Mouse (Mus musculus) gonadal fat pad, adult 2 months (tissue): ENCODE data around the gene 1700018F24Rik. TPM values are rescaled to one million over a fixed set of nuclear protein-coding genes. Genes with fewer than 3 reads are reported as not detected.
"Not testable (repeated sequence)": the region's sequence is repeated elsewhere in the genome, so short reads cannot be mapped to it uniquely, and the experiment has no call there.

ENCODE experiments used
- DNase-seq: peaks from one replicate; pipeline ENCODE4 v3.0.0-alpha.2; 2012; ENCODE audit warnings: low read depth
- polyA plus RNA-seq: library from polyadenylated mRNA; depleted of rRNA; stranded (reverse); fragments of >200 nt; gene quantifications from 2 replicates; pipeline ENCODE4 v1.2.3, GENCODE M21; 2012; rRNA removed

1700018F24Rik gene
- 0.53 TPM in 1 of 2 replicates, not detected in the other for polyA plus RNA-seq

- not testable (repeated sequence) for DNase-seq
These were observed at the start of gene 1700018F24Rik for GRCm38 (mm10) chr5:145042690-145043089. Gene 1700018F24Rik (plus strand): TSS chr5:145042990.

GRCm38 (mm10) chr5:144998491-144998890, 44.3 kb upstream of the 1700018F24Rik start:
- no peak for DNase-seq

DNA sequence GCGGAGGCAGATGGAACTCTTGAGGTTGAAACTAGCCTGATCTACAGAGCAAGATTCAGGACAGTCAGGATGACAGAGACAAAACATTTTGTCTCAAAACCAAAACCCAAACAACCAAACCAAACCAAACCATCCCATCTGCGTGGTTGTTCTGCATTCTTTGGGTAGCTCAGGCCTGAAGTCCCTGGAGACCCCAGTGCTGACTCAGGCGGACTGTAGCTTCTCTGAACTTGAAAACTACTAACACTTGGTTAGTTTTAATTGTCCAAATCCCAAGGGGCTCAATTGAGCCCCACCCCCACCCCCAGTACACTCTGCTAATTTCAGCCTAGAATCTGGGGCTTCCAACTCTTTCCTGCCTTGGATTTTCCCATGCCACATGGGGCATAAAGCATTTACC, 39.4 kb upstream of the 1700018F24Rik start:
- DNase-seq: no peak

DNA sequence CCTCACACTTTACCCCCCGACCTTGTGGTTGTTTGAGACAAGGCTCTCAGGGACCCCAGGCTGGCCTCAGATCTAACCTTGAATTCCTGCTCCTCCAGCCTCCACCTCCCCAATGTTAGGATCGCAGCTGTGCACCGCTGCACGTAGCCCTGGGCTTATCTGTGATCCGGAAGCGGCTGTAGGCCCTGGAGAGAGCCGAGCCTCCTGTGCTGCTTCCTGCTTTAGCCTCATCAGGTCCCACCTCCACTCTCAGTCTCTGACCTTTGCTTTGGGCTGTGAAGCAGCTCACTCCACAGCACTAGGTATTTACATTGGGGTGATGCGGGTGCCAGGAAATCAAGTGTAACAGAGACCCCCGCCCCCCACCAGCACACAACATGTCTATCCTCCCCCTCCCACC, 38.3 kb upstream of the 1700018F24Rik start:
- no peak for DNase-seq

DNA sequence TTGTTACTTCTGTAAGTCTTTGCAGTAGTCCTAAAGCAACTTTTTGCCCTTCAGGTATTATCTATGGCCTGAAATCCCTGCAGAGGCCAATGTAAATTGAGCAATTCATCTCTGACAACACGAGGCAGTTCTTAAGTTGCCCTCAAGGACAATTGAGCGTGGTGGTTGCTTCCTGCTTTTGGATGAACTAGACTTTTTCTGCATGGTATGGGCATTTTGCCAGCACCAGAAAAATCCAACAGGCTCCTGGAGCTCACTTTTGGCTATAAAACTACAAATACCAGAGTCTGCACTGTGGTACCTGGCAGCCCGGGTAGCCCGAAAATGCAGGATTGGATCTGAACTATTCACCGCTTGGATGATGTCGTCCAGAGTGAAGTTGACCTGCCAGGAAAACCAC, 37.2 kb upstream of the 1700018F24Rik start:
- DNase-seq: peak; percentile 37

DNA sequence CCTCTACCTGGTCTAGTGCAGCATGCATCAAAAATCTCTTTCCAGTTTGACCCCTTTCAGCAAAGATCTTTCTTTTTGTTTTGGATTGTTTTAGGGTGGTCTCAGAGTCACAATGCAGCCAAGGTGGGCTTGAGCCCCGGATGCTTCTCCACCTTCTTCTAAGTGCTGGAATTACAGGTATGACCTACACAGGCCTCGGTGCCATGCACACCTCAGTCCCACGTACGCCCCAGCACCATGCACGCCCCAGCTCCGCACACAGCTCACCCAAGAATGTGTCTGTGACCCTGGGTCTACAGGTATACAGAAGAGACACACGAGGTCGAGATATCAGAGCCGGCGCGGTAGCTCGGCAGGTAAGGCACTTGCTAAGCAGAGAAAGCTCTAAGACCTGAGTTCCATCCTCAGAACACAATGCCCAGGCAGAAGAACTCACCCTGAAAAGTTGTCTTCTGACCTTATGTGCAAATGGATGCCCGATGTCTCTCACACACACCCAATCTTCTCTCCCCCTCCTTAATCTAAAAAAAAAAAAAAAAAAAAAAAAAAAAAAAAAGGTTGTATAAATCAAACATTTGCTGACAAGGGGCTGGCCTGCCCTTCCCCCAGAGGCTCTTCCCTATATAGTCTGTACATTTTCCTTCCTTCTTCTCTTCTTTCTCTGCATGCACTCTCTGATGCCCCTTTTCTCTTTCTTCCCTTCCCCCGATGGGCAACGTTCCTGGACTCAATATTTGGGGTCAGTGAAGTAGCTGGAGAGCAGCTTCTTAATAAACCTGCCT, 33.7 kb upstream of the 1700018F24Rik start:
- no peak for DNase-seq

DNA sequence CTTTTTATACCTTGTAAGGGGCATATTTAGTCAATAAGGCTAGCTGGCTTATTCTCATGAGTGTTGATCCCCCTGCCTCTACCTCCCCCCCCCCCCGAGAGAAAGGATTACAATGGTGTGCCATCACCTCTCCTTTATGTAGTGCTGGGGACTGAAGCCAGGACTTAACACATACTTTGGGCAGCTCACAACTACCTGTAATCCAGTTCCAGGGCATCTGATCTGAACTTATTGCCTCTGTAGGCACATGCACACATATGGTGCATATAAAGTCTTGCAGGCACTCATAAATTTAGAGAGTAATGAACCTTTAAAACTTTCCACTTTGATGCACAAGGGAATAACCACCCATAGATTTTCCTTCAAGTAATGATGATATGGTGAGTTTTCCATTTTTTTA, 28.5 kb upstream of the 1700018F24Rik start:
- no peak for DNase-seq

- DNase-seq: not testable (repeated sequence)
These were observed 26.0 kb upstream of the 1700018F24Rik start for GRCm38 (mm10) chr5:145016761-145017160.

GRCm38 (mm10) chr5:145020254-145020653, 22.5 kb upstream of the 1700018F24Rik start:
- not testable (repeated sequence) for DNase-seq

GRCm38 (mm10) chr5:145020712-145021111, 22.1 kb upstream of the 1700018F24Rik start:
- not testable (repeated sequence) for DNase-seq

GRCm38 (mm10) chr5:145030476-145030875, 12.3 kb upstream of the 1700018F24Rik start:
- not testable (repeated sequence) for DNase-seq

- not testable (repeated sequence) for DNase-seq
These were observed 10.4 kb upstream of the 1700018F24Rik start, which contains the start of gene Gm4871 for GRCm38 (mm10) chr5:145032391-145032790. Gene Gm4871 (minus strand): TSS chr5:145032754.

DNA sequence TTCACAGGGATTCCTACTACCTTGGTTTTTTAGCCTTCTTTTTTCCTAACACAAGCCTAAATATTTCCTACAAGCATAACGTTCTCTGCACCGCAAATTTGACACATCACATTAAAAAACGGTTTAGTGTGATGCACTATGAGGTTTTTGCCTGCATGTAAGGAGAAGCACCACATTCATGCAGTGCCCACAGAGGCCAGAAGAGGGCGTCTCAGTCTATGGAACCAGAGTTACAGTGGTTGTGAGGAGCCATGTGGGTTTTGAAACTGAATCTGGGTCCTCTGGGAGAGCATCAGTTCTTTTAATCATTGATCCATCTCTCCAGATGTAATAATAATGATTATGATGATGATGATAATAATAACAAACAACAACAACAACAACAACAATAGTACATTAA, 1.2 kb upstream of the 1700018F24Rik start:
- DNase-seq: no peak

DNA sequence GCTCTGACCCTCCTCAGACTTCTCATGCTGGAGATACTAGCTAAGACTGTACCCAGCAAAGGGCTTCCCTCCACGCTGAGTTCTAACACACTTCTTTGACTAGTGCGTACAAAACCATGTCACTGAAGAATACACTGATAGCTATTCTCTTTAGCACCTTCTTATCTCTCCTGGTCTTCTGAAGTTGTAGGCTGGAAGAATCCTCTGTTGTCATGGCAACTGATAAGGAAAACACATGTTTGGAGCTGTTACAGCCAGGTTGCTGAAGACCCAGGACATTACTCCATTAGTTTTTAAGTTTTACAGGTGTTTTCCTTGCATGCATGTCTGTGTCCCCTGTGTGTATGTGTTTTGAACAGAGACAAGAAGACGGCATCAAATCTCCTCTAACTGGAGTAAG, 11.4 kb downstream of the 1700018F24Rik start:
- DNase-seq: not testable (repeated sequence)

- no peak for DNase-seq
These were observed 15.1 kb downstream of the 1700018F24Rik start for GRCm38 (mm10) chr5:145057907-145058306.

DNA sequence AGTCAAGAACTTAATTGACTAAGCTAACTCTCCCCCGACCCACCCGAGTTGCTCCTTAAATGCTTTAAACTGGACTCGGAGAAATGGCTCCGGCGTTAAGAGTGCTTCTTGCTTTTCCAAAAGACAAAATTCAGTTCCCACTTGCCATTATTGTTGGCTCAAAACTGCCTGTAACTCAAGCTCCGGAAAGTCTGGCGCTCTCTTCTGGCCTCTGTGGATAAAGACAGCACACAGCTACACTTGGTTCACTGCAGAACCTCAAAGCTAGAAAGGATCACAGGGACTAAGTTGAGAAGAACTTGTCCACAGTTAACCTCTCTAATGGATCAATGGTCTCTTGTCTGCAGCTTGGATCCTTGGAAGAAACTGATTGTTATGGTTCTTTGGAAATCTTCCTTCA, 15.9 kb downstream of the 1700018F24Rik start:
- no peak for DNase-seq

- DNase-seq: no peak
These were observed 16.7 kb downstream of the 1700018F24Rik start for GRCm38 (mm10) chr5:145059524-145059923.

DNA sequence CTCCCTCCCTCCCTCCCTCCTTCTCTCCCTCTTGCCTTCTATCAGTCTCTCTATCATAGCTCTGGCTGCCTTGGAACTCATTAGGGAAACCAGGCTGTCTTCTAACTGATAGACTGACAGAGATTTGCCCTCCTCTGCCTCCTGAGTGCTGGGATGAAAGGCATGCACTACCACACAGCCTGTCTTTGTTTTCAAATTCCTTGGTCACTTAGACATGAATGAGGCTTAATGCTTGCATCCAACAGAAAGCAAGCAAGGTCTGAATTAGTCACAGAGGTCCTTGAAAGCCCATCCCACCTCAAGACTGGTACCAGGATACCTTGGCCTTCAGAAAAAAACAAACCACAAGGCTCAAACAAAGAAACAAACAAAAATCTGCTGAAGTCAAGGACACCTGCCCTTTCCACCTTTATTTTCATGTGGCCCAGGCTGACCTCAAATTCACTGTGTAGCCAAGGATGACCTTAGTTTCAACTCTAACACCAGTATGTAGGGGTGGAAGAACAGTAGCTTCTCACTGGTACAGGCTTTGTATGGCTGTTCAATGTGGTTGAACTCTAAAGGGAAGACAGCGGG, 22.1 kb downstream of the 1700018F24Rik start:
- DNase-seq: no peak

GRCm38 (mm10) chr5:145068863-145069262, 26.1 kb downstream of the 1700018F24Rik start:
- no peak for DNase-seq

GRCm38 (mm10) chr5:145069707-145070106, 26.9 kb downstream of the 1700018F24Rik start:
- no peak for DNase-seq

DNA sequence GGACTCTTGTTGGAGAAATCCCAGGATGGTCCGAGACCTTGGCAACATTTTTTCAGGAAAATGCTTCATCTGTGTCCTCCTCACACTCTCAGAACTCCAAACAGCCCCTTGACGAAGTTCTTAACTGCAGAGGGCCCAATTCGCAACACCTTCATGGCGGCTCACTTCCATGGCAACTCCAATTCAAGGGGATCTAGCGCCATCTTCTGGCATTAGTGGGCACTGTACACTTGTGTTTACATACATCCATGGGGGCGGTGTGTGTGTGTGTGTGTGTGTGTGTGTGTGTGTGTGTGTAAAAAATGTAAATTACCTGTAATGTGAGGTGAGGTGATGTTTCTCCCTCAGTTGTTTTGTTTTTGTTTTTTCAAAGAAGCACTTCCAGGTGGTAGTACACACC, 28.6 kb downstream of the 1700018F24Rik start:
- no peak for DNase-seq

- DNase-seq: no peak
These were observed 32.3 kb downstream of the 1700018F24Rik start for GRCm38 (mm10) chr5:145075081-145075480.
